In genomic region chr15:97387793-97388192, GRCm38 (mm10) we compare ENCODE assay signal across 15 mouse cellular contexts.
"Had no signal": no experiment of that assay in that cellular context is flagged by ENCODE, and none has a peak within 500 bp of the region (broad histone marks: within the 10 kb centered on the region; RNA-seq: fewer than 3 reads in every experiment).

No protein-coding gene starts in this region.

- DNase-seq: cerebellum, adult 8-10 months; cerebellum, adult 9-10 months; cerebellum, adult 9-11 months; cerebellum, postnatal 10 days; cerebellum, postnatal 14 days; cerebellum, postnatal 25 days; cerebellum, postnatal 36 days; embryo, embryonic 11 days; forebrain, postnatal 0 days; gastrocnemius, adult 2 months; gastrocnemius, postnatal 10 days; gastrocnemius, postnatal 14 days; gastrocnemius, postnatal 25 days; gastrocnemius, postnatal 36 days; heart, adult 2 months had no signal
